Mouse (Mus musculus): ENCODE measurements at regions not wholly inside any gene's neighbourhood (a gene's known extent, or its start where the extent isn't known, plus 50 kb on each side); places are given as distances from the start of the nearest gene placed in this dataset.

- H3K27me3 ChIP-seq (ENCODE audit: control insufficient read depth, insufficient read depth, low read length) = no peaks in the 10 kb centered on the region
- no peak for DNase-seq (ENCODE audit: low spot score)
- no peaks in the 10 kb centered on the region for H3K36me3 ChIP-seq (ENCODE audit: control insufficient read depth, insufficient read depth, low read length)
- no peak overlapping the region for H3K4me2 ChIP-seq (replicated peaks; ENCODE audit: low read depth)
- ATAC-seq (ENCODE audit: low FRiP score, low TSS enrichment) = no peak
- no peaks in the 10 kb centered on the region for H3K9me3 ChIP-seq (ENCODE audit: control insufficient read depth, low read length)
- no peak overlapping the region for H3K9ac ChIP-seq (ENCODE audit: low read length)
- H3K27ac ChIP-seq (replicated peaks) = no peak overlapping the region
- 41% methylated on average over 3 of the region's 3 CpGs for WGBS
- TF ChIP-seq EP300 (optimal IDR thresholded peaks at IDR 0.05) (no peak), CTCF (IDR thresholded peaks at IDR 0.05; ENCODE audit: low read depth) (no peak)
- H3K4me3 ChIP-seq (ENCODE audit: low read depth, low read length) = no peak overlapping the region
- H3K4me1 ChIP-seq (replicated peaks; ENCODE audit: control insufficient read depth, insufficient read depth) = no peaks in the 10 kb centered on the region
These were observed 57.0 kb downstream of the Rps29 start for GRCm38 (mm10) chr12:69101965-69102364.

GRCm38 (mm10) chr12:69094856-69095255 is 64.1 kb downstream of the Rps29 start:
- Histone ChIP-seq H3K9me3 (ENCODE audit: control insufficient read depth, low read length) (no peaks in the 10 kb centered on the region), H3K36me3 (ENCODE audit: control insufficient read depth, insufficient read depth, low read length) (no peaks in the 10 kb centered on the region), H3K9ac (ENCODE audit: low read length) (no peak overlapping the region), H3K4me1 (replicated peaks; ENCODE audit: control insufficient read depth, insufficient read depth) (no peaks in the 10 kb centered on the region), H3K4me2 (replicated peaks; ENCODE audit: low read depth) (no peak overlapping the region), H3K27ac (replicated peaks) (no peak overlapping the region), H3K4me3 (ENCODE audit: low read depth, low read length) (no peak overlapping the region), H3K27me3 (ENCODE audit: control insufficient read depth, insufficient read depth, low read length) (no peaks in the 10 kb centered on the region)
- no peak for TF ChIP-seq EP300 (optimal IDR thresholded peaks at IDR 0.05)
- TF ChIP-seq CTCF (IDR thresholded peaks at IDR 0.05; ENCODE audit: low read depth) = no peak
- DNase-seq (ENCODE audit: low spot score) = no peak
- 88% methylated on average over 8 of the region's 8 CpGs for WGBS
- ATAC-seq (ENCODE audit: low FRiP score, low TSS enrichment) = no peak

GRCm38 (mm10) chr12:69093073-69093797 is 65.8 kb downstream of the Rps29 start:
- TF ChIP-seq EP300 (optimal IDR thresholded peaks at IDR 0.05) = no peak
- peak; percentile 60 for TF ChIP-seq CTCF (IDR thresholded peaks at IDR 0.05; ENCODE audit: low read depth)
- Histone ChIP-seq H3K4me1 (replicated peaks; ENCODE audit: control insufficient read depth, insufficient read depth) (no peaks in the 10 kb centered on the region), H3K4me3 (ENCODE audit: low read depth, low read length) (no peak overlapping the region), H3K4me2 (replicated peaks; ENCODE audit: low read depth) (no peak overlapping the region), H3K36me3 (ENCODE audit: control insufficient read depth, insufficient read depth, low read length) (no peaks in the 10 kb centered on the region), H3K27me3 (ENCODE audit: control insufficient read depth, insufficient read depth, low read length) (no peaks in the 10 kb centered on the region), H3K9ac (ENCODE audit: low read length) (no peak overlapping the region), H3K27ac (replicated peaks) (no peak overlapping the region), H3K9me3 (ENCODE audit: control insufficient read depth, low read length) (no peaks in the 10 kb centered on the region)
- DNase-seq (ENCODE audit: low spot score) (no peak), ATAC-seq (ENCODE audit: low FRiP score, low TSS enrichment) (no peak)
- WGBS = 57% methylated on average over 13 of the region's 13 CpGs

GRCm38 (mm10) chr12:69087928-69088609 is 70.9 kb downstream of the Rps29 start:
- TF ChIP-seq CTCF (IDR thresholded peaks at IDR 0.05; ENCODE audit: low read depth) = peak; percentile 93
- TF ChIP-seq EP300 (optimal IDR thresholded peaks at IDR 0.05) = no peak
- Histone ChIP-seq H3K27me3 (ENCODE audit: control insufficient read depth, insufficient read depth, low read length) (no peaks in the 10 kb centered on the region), H3K9me3 (ENCODE audit: control insufficient read depth, low read length) (no peaks in the 10 kb centered on the region), H3K27ac (replicated peaks) (no peak overlapping the region), H3K36me3 (ENCODE audit: control insufficient read depth, insufficient read depth, low read length) (no peaks in the 10 kb centered on the region), H3K4me3 (ENCODE audit: low read depth, low read length) (no peak overlapping the region), H3K9ac (ENCODE audit: low read length) (no peak overlapping the region), H3K4me1 (replicated peaks; ENCODE audit: control insufficient read depth, insufficient read depth) (no peaks in the 10 kb centered on the region), H3K4me2 (replicated peaks; ENCODE audit: low read depth) (no peak overlapping the region)
- DNase-seq (ENCODE audit: low spot score) (no peak), ATAC-seq (ENCODE audit: low FRiP score, low TSS enrichment) (no peak)
- 67% methylated on average over 9 of the region's 9 CpGs for WGBS

GRCm38 (mm10) chr12:69085522-69086179 is 73.3 kb downstream of the Rps29 start:
- Histone ChIP-seq H3K4me2 (replicated peaks; ENCODE audit: low read depth) (peak overlapping the region; percentile 37; the same call in 1 of the 2 replicates), H3K27ac (replicated peaks) (no peak overlapping the region), H3K9me3 (ENCODE audit: control insufficient read depth, low read length) (no peaks in the 10 kb centered on the region), H3K4me1 (replicated peaks; ENCODE audit: control insufficient read depth, insufficient read depth) (no peaks in the 10 kb centered on the region), H3K4me3 (ENCODE audit: low read depth, low read length) (no peak overlapping the region), H3K27me3 (ENCODE audit: control insufficient read depth, insufficient read depth, low read length) (no peaks in the 10 kb centered on the region), H3K9ac (ENCODE audit: low read length) (no peak overlapping the region), H3K36me3 (ENCODE audit: control insufficient read depth, insufficient read depth, low read length) (no peaks in the 10 kb centered on the region)
- TF ChIP-seq EP300 (optimal IDR thresholded peaks at IDR 0.05) (no peak), CTCF (IDR thresholded peaks at IDR 0.05; ENCODE audit: low read depth) (no peak)
- ATAC-seq (ENCODE audit: low FRiP score, low TSS enrichment) = no peak
- WGBS = 40% methylated on average over 19 of the region's 19 CpGs
- DNase-seq (ENCODE audit: low spot score) = no peak

- Histone ChIP-seq H3K9ac (ENCODE audit: low read length) (no peak overlapping the region), H3K27me3 (ENCODE audit: control insufficient read depth, insufficient read depth, low read length) (no peaks in the 10 kb centered on the region), H3K9me3 (ENCODE audit: control insufficient read depth, low read length) (no peaks in the 10 kb centered on the region), H3K4me1 (replicated peaks; ENCODE audit: control insufficient read depth, insufficient read depth) (no peaks in the 10 kb centered on the region), H3K27ac (replicated peaks) (no peak overlapping the region), H3K4me2 (replicated peaks; ENCODE audit: low read depth) (no peak overlapping the region), H3K36me3 (ENCODE audit: control insufficient read depth, insufficient read depth, low read length) (no peaks in the 10 kb centered on the region), H3K4me3 (ENCODE audit: low read depth, low read length) (no peak overlapping the region)
- TF ChIP-seq CTCF (IDR thresholded peaks at IDR 0.05; ENCODE audit: low read depth) (no peak), EP300 (optimal IDR thresholded peaks at IDR 0.05) (no peak)
- WGBS = 67% methylated on average over 5 of the region's 5 CpGs
- DNase-seq (ENCODE audit: low spot score) = no peak
- ATAC-seq (ENCODE audit: low FRiP score, low TSS enrichment) = no peak
These were observed 74.3 kb downstream of the Rps29 start for GRCm38 (mm10) chr12:69084656-69085055.

All from stomach, postnatal 0 days (tissue).